Mouse (Mus musculus) CD4-positive, CD25-positive, alpha-beta regulatory T cell (primary cell): ENCODE measurements around the gene Gm21883. TPM values are rescaled to one million over a fixed set of nuclear protein-coding genes. Genes with fewer than 3 reads are reported as not detected.

ENCODE experiments used
- polyA plus RNA-seq: library from polyadenylated mRNA; unstranded; fragments of 100-300 nt; shearing (Covaris generic); gene quantifications from one replicate; pipeline ENCODE4 v1.2.1, GENCODE M21; 2017

Gene Gm21883
- not detected for polyA plus RNA-seq

GRCm38 (mm10) chrX:31574183-31574582, at the start of gene Gm21883:
Gm21883 (minus strand) TSS chrX:31574283.

GRCm38 (mm10) chrX:31618820-31619219, 44.7 kb upstream of the Gm21883 start, which contains the start of gene Spin2e:
Spin2e (minus strand) TSS chrX:31618920.

Other genes starting within 250 kb of the Gm21883 start
- gene Btbd35f26, start 237.8 kb downstream of the Gm21883 start, polyA plus RNA-seq, result not detected
- not detected for gene Btbd35f19, start 190.4 kb downstream of the Gm21883 start, polyA plus RNA-seq
- not detected for gene Spin2e, start 44.6 kb upstream of the Gm21883 start, polyA plus RNA-seq
- not detected for gene Btbd35f25, start 142.9 kb upstream of the Gm21883 start, polyA plus RNA-seq